Mouse (Mus musculus): Measurements from ENCODE around the gene Fam187a.

Gene Fam187a

GRCm38 (mm10) chr11:102884616-102885219 is at the start of gene Fam187a:
Fam187a (plus strand) TSS chr11:102885169.
- DNase-seq: no peak

- no peak for DNase-seq
Measured at GRCm38 (mm10) chr11:102835549-102835948, 49.4 kb upstream of the Fam187a start, which contains the start of gene Higd1b. Higd1b (plus strand) TSS chr11:102835849.

- no peak for DNase-seq
Measured at GRCm38 (mm10) chr11:102836146-102836545, 48.8 kb upstream of the Fam187a start.

GRCm38 (mm10) chr11:102837385-102837784 is 47.6 kb upstream of the Fam187a start:
- DNase-seq: no peak

- no peak for DNase-seq
Measured at GRCm38 (mm10) chr11:102838126-102838525, 46.8 kb upstream of the Fam187a start.

GRCm38 (mm10) chr11:102838616-102839150 is 46.3 kb upstream of the Fam187a start:
- DNase-seq: no peak

- no peak for DNase-seq
Measured at GRCm38 (mm10) chr11:102845926-102846325, 39.0 kb upstream of the Fam187a start.

GRCm38 (mm10) chr11:102851883-102852282 is 33.1 kb upstream of the Fam187a start:
- peak; percentile 74 to 78 for DNase-seq

GRCm38 (mm10) chr11:102853760-102854159 is 31.2 kb upstream of the Fam187a start:
- no peak for DNase-seq

- no peak for DNase-seq
Measured at GRCm38 (mm10) chr11:102855941-102856340, 29.0 kb upstream of the Fam187a start.

- DNase-seq: peak; percentile 28 to 33
Measured at GRCm38 (mm10) chr11:102858951-102859350, 26.0 kb upstream of the Fam187a start.

- DNase-seq: peak; percentile 32 to 45
Measured at GRCm38 (mm10) chr11:102859933-102860332, 25.0 kb upstream of the Fam187a start.

- DNase-seq: peak; percentile 73 to 77
Measured at GRCm38 (mm10) chr11:102864272-102864671, 20.7 kb upstream of the Fam187a start.

GRCm38 (mm10) chr11:102874801-102875334 is 10.1 kb upstream of the Fam187a start:
- DNase-seq: peak; percentile 70 to 77

- no peak for DNase-seq
Measured at GRCm38 (mm10) chr11:102879558-102879957, 5.4 kb upstream of the Fam187a start.

- DNase-seq: peak; percentile 92 to 95
Measured at GRCm38 (mm10) chr11:102880585-102881313, 4.2 kb upstream of the Fam187a start, which contains the start of the genes Eftud2 and Ccdc103. Eftud2 (minus strand) TSS chr11:102880985. Ccdc103 (plus strand) TSS chr11:102881204.

- DNase-seq: no peak
Measured at GRCm38 (mm10) chr11:102881314-102882198, 3.4 kb upstream of the Fam187a start.

- DNase-seq: no peak
Measured at GRCm38 (mm10) chr11:102887433-102887832, 2.5 kb downstream of the Fam187a start.

GRCm38 (mm10) chr11:102888135-102888534 is 3.2 kb downstream of the Fam187a start:
- no peak for DNase-seq

GRCm38 (mm10) chr11:102890096-102890495 is 5.1 kb downstream of the Fam187a start:
- no peak for DNase-seq

- DNase-seq: peak; percentile 69 to 81
Measured at GRCm38 (mm10) chr11:102893015-102893651, 8.2 kb downstream of the Fam187a start.

GRCm38 (mm10) chr11:102894716-102895115 is 9.7 kb downstream of the Fam187a start:
- no peak for DNase-seq

Data from cerebellum, adult 18-20 months (tissue).